Mouse (Mus musculus) myocyte (in vitro differentiated cells): ENCODE measurements around the gene Numb.

Experiments used
- CEBPB ChIP-seq: IDR thresholded peaks from 2 replicates; pipeline ENCODE4 v1.6.1; 2011; ENCODE audit warnings: mild to moderate bottlenecking, moderate library complexity; ENCODE audit not compliant: poor library complexity, insufficient read depth, severe bottlenecking
- E2F4 ChIP-seq: IDR thresholded peaks from one replicate; pipeline ENCODE4 v1.6.1; 2011; ENCODE audit warnings: mild to moderate bottlenecking, control low read depth, moderate library complexity; ENCODE audit not compliant: insufficient read depth
- MAX ChIP-seq: IDR thresholded peaks from one replicate; pipeline ENCODE4 v1.6.1; 2011; ENCODE audit warnings: low read depth, mild to moderate bottlenecking, control low read depth
- MYOD1 ChIP-seq, 3 experiments: IDR thresholded peaks; one replicate each; pipeline ENCODE4 v1.6.1; 2011; ENCODE audit warnings: control low read depth in 2 of 3, low read depth in 2 of 3, mild to moderate bottlenecking in 2 of 3, moderate library complexity in 1 of 3; ENCODE audit not compliant: insufficient read length in 2 of 3, control insufficient read depth in 1 of 3
- MYOG ChIP-seq, 3 experiments: IDR thresholded peaks; one replicate each; pipeline ENCODE4 v1.6.1; 2011; ENCODE audit warnings: control low read depth in 2 of 3, low read depth in 2 of 3, mild to moderate bottlenecking in 2 of 3; ENCODE audit not compliant: insufficient read length in 2 of 3, control insufficient read depth in 1 of 3, insufficient read depth in 1 of 3
- POLR2A ChIP-seq: IDR thresholded peaks from one replicate; pipeline ENCODE4 v1.6.1; 2011; ENCODE audit warnings: low read depth, mild to moderate bottlenecking, control low read depth, moderate library complexity; ENCODE audit not compliant: insufficient read length
- POLR2AphosphoS2 ChIP-seq: IDR thresholded peaks from one replicate; pipeline ENCODE4 v1.6.1; 2011; ENCODE audit warnings: low read depth, control low read depth; ENCODE audit not compliant: insufficient read length
- REST ChIP-seq: IDR thresholded peaks from one replicate; pipeline ENCODE4 v1.6.1; 2011; ENCODE audit warnings: mild to moderate bottlenecking, control low read depth, moderate library complexity; ENCODE audit not compliant: insufficient read depth, insufficient read length
- SRF ChIP-seq: IDR thresholded peaks from one replicate; pipeline ENCODE4 v1.6.1; 2011; ENCODE audit warnings: low read depth; ENCODE audit not compliant: control insufficient read depth, insufficient read length
- TCF12 ChIP-seq: IDR thresholded peaks from one replicate; pipeline ENCODE4 v1.6.1; 2011; ENCODE audit warnings: mild to moderate bottlenecking, control low read depth; ENCODE audit not compliant: poor library complexity, insufficient read depth, severe bottlenecking
- TCF3 ChIP-seq: IDR thresholded peaks from one replicate; pipeline ENCODE4 v1.6.1; 2011; ENCODE audit warnings: low read depth, control low read depth; ENCODE audit not compliant: insufficient read length
- USF1 ChIP-seq: IDR thresholded peaks from one replicate; pipeline ENCODE4 v1.6.1; 2011; ENCODE audit warnings: low read depth, mild to moderate bottlenecking, control low read depth, moderate library complexity

GRCm38 (mm10) chr12:83803641-83804040 lies 118.1 kb downstream of the Numb start:
- TF ChIP-seq POLR2A (no peak), MYOD1 (IDR thresholded peaks at IDR 0.05; ENCODE audit: control insufficient read depth in 1 of 3, insufficient read length in 2 of 3, low read depth in 2 of 3) (no peak), E2F4 (no peak), USF1 (no peak), MYOG (IDR thresholded peaks at IDR 0.05; ENCODE audit: control insufficient read depth in 1 of 3, insufficient read depth in 1 of 3, insufficient read length in 2 of 3, low read depth in 2 of 3) (no peak), CEBPB (no peak), TCF3 (no peak), SRF (no peak), TCF12 (no peak), POLR2AphosphoS2 (no peak), MAX (no peak), REST (no peak)
